Mouse (Mus musculus) bone marrow macrophage, adult 2 months (primary cell): ENCODE measurements at regions not wholly inside any gene's neighbourhood (a gene's known extent, or its start where the extent isn't known, plus 50 kb on each side); places are given as distances from the start of the nearest gene placed in this dataset.

Experiments
- CTCF ChIP-seq: IDR thresholded peaks from 2 replicates; pipeline ENCODE4 v1.5.1; 2012; ENCODE audit warnings: low read depth, mild to moderate bottlenecking, low read length, moderate library complexity
- POLR2A ChIP-seq: IDR thresholded peaks from 2 replicates; pipeline ENCODE4 v1.6.1; 2012; ENCODE audit warnings: mild to moderate bottlenecking, low read depth, low read length, borderline replicate concordance

DNA sequence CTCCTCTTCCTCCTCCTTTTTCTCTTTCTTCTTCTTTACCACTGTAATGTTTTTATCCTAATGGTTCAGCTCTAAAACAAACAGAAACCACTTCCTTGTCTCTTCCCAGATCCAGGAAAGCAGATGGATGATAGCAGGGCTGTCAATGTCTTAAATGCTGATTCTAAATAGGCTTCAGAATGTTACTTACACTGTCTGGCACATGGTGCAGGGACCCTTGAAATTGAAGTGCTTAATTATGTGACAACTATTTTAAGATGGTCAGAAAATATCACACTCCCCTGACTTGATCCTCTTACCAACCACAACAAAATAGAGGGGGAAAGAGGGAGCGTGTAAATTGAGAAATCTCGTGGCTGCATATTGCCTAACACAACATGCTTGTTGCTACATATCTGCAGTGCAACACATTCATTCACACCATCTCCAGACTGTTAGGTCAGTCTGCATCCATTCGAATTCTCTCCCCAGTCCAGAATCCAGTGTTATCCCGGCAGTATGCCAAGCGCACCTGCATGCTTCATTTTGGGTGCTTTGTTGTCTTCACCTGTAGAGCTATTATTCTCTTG, 500.7 kb upstream of the Map3k7 start:
- TF ChIP-seq POLR2A (no peak), CTCF (no peak)
